Mouse (Mus musculus) CD4-positive, CD25-positive, alpha-beta regulatory T cell, adult 2 months (primary cell): ENCODE results near the gene Capn10.

Experiments used
- DNase-seq: peaks from one replicate; pipeline ENCODE4 v3.0.0-alpha.2; 2012; ENCODE audit warnings: low read depth, low spot score

The Capn10 gene

GRCm38 (mm10) chr1:92934182-92934827 lies at the start of gene Capn10:
Capn10 (plus strand) TSS chr1:92934376.
- DNase-seq = peak; percentile 97

DNA sequence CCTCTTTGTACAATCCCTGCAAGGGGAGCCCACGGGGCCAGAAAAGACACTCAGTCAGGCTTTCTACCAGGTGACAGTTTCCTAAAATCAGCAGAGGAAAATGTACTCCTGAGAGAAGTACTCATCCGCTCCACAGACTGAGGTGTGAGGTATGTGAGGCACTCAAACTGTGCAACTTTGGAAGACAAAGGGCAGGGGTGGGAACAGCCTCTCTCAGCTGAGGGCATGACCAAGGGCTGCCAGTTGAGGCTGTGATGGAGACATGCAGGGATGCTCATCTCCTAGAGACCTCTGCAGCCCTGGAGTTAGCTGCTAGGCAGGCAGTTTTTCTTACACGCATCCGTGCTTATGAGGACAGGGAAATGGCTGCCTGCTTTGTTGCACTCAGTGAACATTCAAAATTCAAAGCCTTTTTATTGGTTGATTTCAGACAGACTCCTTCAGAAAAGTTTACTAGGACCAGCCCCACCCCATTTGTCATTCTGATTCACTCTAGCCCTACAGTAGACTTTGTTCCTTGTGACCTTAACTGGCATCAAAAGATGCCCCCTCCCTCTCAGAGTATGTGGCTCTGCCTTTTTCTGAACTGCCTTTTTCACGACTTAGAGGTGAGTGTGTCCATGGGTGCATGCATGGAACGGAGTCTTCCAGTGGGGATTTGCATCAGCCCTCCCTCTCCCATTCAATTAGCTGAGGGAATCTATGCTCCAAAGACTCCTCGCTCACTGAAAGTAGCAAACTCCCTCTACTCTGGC lies 45.1 kb upstream of the Capn10 start:
- no peak for DNase-seq

- DNase-seq = no peak
These were observed 41.4 kb upstream of the Capn10 start for GRCm38 (mm10) chr1:92892791-92893190.

- DNase-seq = no peak
These were observed 40.3 kb upstream of the Capn10 start for GRCm38 (mm10) chr1:92893896-92894295.

DNA sequence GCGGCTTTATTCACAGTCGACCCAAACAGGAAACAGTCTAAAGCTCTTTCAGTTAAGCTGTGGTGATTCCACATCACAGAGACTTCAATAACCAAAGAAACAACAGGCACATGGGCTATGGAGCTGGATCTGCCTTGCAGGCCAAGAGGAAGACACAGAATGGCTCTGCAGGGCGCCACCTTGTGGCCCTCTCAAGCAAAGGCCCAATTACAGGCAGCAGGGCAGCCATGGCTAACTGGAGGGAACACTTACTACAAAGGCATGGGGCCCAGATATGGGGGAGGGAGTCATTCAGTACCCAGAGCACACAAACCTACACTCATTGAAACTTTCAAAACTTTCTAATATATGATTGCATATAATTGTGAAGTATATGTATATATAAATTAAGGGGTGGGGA lies 39.1 kb upstream of the Capn10 start:
- DNase-seq = peak; percentile 84

DNA sequence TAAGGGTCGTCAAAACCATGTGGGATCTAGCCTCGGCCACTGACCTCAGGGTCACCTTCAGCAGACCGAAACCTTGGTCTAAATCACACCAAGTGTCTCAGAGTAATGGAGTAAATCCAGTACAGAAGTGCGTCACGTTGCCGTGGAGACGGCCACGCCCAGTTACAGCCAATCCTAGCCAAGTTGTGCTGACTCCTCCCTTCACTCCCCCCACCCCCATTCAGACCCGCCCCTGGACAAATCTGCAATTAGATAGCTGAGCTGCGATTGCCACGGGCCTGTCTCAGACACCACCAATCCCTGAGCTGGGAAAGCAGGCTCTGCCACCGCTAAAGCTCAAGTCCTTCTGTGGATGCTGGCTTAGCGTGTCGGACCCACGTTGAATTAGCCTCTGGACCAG lies 31.4 kb upstream of the Capn10 start, which contains the start of gene Ankmy1:
Gene Ankmy1 (minus strand): TSS at position 121 of the 400 bp plus-strand sequence.
- DNase-seq = peak; percentile 40

GRCm38 (mm10) chr1:92903627-92904026 lies 30.5 kb upstream of the Capn10 start:
- DNase-seq = no peak

DNA sequence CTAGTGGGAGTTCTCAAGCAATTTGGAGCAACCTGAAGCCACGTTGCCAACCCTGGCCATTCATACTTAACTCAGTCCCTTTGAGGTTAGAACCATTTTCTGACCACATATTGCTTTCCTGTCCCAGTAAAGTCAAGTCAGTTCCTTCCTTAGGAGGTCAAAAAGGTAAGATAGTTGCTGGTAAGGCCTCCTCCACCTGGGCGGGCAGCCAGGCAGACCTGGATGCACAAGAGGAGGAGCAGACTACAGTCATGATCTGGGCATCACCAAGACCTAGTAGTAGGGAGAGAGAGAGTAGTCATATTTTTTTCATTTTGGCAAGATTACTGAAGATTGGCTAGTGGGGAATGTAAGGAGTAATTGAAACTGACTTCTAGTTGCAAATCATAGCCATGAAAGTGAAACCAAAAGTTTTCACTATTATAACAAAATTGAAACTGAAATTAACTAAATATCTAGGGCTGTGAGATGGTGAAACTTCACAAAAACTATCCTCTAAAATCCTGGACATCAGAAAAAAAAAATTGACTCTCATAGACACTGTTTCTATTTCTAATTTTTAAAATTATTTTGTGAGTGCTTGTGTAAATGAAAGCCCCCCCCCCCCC lies 28.4 kb upstream of the Capn10 start:
- DNase-seq = no peak

DNA sequence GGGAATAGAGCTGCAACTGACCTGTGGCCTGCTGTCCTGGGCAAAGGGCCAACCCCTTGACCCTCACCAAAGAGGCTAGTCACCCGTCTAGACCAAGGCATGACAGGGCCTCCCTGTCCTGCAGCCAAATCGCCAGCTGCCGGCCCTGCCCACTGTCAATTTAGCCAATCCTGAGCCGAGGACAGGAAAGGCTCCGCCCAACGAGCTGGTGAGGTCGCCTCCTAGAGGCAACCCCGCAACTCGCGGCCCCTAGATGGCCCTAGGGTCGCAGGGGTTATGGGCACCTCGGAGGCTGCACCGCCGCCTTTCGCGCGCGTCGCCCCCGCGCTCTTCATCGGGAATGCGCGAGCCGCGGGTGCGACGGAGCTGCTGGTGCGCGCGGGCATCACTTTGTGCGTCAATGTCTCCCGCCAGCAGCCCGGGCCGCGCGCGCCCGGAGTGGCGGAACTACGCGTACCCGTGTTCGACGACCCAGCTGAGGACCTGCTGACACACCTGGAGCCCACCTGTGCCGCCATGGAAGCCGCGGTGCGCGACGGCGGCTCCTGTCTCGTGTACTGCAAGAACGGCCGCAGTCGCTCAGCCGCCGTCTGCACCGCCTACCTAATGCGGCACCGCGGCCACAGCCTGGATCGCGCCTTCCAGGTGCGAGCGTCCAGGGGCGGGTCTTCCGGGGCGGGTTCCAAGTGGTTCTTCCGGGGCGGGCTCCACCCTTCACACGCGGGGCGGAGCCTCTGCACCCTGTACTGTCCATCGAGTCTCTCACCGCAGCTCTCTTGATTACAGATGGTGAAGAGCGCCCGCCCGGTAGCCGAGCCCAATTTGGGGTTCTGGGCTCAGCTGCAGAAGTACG lies 27.2 kb upstream of the Capn10 start, which contains the start of gene Dusp28:
Gene Dusp28 (plus strand): TSS at position 203 of the 853 bp plus-strand sequence.
- peak; percentile 92 for DNase-seq

- DNase-seq = no peak
These were observed 26.4 kb upstream of the Capn10 start for GRCm38 (mm10) chr1:92907632-92908360.

DNA sequence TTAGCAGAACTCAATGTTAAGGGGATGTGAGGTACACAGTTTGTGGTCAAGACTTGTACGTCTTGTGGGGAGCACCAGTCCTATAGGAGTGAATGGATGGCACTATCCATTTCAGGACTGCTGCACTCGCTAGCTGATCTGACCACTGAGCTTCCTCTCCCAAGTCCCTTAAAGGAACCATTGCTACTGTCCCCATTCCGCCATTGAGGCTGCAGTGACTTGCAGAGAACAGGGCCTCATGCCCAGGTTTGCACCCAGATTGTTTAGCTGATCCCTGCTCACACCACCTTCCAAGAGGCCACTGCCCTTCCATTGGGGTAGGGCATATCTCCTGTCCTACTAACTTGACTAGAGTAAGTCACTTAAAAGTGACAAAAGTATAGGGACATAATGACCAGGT lies 25.5 kb upstream of the Capn10 start:
- no peak for DNase-seq

GRCm38 (mm10) chr1:92909068-92909467 lies 25.1 kb upstream of the Capn10 start:
- DNase-seq = peak; percentile 65

DNA sequence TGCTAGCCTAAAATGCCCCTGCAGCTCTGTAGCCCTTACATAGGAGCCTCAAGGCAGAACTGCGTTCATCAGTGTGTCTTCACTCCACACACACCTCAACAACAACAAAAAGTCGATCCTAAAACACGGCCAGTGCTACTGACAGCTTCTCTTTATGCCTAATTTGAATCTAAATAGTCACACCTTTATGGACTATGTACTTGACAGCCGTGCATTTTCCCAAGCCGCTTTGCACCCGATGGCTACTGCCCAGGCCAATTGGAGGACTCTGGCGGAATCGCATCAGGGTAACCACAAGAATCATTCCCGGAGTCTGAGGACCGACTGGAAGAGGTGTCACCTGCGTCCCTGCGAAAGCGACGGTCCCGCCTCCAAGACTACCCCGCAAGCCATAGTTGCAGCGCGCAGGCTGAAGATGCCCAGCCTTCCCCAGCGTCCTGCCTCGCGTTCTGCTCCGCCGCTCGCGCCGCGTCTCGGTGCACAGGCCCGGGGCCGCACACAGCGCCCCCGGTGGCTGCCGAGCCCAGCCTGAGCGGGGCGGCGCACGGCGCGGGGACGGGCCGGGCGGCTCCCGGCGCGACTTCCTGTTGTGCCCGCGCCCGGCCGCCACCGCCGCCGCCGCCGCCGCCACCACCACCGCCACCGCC lies 23.8 kb upstream of the Capn10 start, which contains the start of gene Rnpepl1:
Gene Rnpepl1 (plus strand): TSS at position 545 of the 647 bp plus-strand sequence.
- DNase-seq = peak; percentile 88

DNA sequence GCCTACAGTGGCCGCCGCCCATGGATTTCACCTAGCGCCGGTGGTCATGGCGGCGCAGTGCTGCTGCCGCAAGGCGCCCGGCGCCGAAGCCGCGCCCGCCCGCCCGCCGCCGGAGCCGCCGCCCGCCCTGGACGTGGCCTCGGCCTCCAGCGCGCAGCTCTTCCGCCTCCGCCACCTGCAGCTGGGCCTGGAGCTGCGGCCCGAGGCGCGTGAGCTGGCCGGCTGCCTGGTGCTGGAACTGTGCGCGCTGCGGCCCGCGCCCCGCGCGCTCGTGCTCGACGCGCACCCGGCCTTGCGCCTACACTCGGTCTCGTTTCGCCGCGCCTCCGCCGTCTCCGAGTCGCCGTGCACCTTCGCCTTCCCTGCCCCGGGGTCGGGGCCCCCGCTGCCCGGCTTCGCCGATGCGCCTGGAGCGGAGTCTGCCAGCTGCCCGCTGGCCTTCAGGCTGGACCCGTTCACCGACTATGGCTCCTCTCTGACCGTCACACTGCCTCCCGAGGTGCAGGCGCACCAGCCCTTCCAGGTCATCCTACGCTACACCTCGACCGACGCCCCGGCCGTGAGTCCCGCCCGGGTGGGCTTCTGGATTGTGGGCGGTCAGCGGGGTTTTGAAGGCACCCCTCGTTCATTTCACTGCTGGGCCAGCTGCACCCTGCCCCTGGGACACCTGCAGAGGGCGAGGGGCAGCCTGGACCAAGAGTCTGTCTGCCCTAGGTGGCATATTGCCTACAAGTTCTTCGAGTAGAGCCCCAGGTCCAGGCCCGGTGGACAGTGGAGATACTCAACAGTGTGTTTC lies 23.1 kb upstream of the Capn10 start:
- peak; percentile 67 for DNase-seq

DNA sequence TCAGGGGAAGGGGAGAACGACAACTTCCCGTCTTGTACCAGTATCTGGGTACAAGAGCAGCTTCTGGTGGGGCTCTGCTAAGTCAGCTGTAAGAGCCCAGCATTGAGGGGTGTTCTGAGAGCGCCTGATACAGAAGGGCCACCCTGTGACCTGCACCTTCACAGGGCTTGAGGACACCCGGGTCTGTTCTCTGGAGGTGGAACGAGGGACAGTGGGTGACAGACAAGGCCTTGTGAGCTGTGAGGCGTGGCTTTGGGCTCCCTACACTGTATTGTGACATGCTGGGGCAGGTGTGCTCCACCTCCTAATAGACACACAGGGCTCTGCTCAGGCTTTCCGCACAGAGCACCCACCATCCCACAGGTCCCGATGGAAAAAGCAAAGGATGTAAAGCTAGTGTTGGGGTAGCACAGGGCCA lies 22.4 kb upstream of the Capn10 start:
- no peak for DNase-seq

GRCm38 (mm10) chr1:92912286-92912685 lies 21.9 kb upstream of the Capn10 start:
- DNase-seq = peak; percentile 56

GRCm38 (mm10) chr1:92914239-92914638 lies 19.9 kb upstream of the Capn10 start:
- no peak for DNase-seq

DNA sequence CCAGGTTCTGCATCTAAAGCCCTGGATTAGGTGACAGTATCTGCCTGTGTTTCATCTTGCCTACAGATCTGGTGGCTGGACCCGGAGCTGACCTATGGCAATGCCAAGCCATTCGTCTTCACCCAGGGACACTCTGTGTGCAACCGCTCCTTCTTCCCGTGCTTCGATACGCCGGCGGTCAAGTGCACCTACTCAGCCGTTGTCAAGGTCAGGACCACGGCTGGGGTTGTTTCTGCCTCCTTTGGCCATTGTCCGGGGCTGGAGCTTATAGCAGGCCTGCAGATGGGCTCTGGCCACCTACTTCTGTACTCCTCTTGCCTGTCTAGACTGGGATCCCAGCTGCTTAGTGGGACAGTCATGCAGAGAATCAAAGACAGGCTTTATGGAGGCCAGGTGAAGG lies 19.2 kb upstream of the Capn10 start:
- no peak for DNase-seq

DNA sequence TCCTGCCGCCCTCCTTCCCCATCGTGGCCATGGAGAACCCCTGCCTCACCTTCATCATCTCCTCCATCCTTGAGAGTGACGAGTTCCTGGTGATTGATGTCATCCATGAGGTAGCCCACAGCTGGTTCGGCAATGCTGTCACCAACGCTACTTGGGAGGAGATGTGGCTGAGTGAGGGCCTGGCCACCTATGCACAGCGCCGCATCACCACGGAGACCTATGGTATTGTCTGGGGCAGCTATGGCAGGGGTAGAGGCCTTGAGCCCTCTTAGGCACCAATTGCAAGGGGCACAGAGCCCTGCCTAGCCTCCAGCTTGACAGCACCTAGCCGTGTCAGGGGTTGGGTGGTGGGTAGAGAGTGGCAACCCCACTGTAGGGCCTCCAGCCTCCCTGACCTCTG lies 17.5 kb upstream of the Capn10 start:
- DNase-seq = no peak

- DNase-seq = no peak
These were observed 15.0 kb upstream of the Capn10 start for GRCm38 (mm10) chr1:92919151-92919550.
